Mouse (Mus musculus): ENCODE measurements around the gene Iqca. TPM values are rescaled to one million over a fixed set of nuclear protein-coding genes. Genes with fewer than 3 reads are reported as not detected.

Gene Iqca
- polyA plus RNA-seq, 1 experiment from 2014 or later = not detected

DNA sequence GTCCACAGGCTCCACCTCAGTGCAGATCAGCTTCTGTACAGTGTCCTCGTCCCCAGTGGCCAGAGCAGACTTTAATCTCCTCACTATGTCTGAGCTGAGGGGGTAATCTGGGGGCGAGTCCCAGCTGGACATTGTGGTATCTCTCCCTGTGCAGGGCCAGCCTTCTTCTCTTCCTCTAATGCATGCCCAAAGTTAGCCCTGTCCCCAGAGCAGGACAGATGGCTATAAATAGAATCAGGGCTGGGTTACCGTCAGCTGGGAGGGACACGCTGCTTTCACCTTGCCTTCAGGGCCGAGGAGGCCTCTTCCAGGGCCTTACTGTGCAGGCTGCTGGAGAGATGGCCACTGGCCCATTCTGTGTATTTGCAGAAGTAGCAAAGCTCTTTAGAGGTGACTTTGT lies 138.8 kb downstream of the Iqca start, which contains the start of gene Asb18:
Gene Asb18 (minus strand): TSS at position 221 of the 400 bp plus-strand sequence.
- no peak within 1 kb of the TSS for H3K4me2 ChIP-seq
- H3K4me3 ChIP-seq (ENCODE audit: low read depth, low read length) = no peak within 1 kb of the TSS
- H3K4me1 ChIP-seq (replicated peaks; ENCODE audit: control insufficient read depth, insufficient read depth, low read length) = no peaks in the 10 kb centered on the region
- H3K36me3 ChIP-seq (ENCODE audit: control insufficient read depth, insufficient read depth, low read length) = no peaks in the 10 kb centered on the region
- no peaks in the 10 kb centered on the region for H3K9me3 ChIP-seq (ENCODE audit: control insufficient read depth, low read length)
- WGBS = 74% methylated on average over 5 of the region's 5 CpGs
- no peak for ATAC-seq (replicated peaks; ENCODE audit: low FRiP score)
- H3K27ac ChIP-seq (ENCODE audit: low read depth, low read length) = no peak within 1 kb of the TSS
- H3K9ac ChIP-seq (ENCODE audit: low read depth, low read length) = no peak within 1 kb of the TSS
- no peak for DNase-seq (ENCODE audit: low spot score)
- H3K27me3 ChIP-seq (replicated peaks; ENCODE audit: control insufficient read depth, insufficient read depth, low read length) = no peaks in the 10 kb centered on the region

DNA sequence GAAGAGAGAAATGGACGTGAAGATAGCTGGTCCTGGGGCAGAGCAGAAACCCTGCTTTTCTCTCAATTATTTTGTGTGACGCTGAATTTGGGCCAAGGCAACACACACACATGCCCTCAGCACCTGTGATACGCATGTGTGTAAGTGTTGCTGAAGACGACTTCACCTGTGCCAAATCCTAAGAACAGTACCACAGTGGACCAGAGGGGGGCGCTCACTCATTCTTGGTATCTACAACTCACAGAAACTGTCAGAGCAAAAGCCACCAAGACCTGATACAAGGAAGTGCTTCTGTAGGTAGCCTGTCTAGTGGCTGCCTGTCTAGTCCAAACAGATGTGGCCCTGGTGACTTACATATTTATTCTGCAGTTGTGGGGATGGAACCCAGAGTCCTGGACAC lies 139.9 kb downstream of the Iqca start:
- no peak for DNase-seq (ENCODE audit: low spot score)
- no peak overlapping the region for H3K9ac ChIP-seq (ENCODE audit: low read depth, low read length)
- H3K4me3 ChIP-seq (ENCODE audit: low read depth, low read length) = no peak overlapping the region
- H3K9me3 ChIP-seq (ENCODE audit: control insufficient read depth, low read length) = no peaks in the 10 kb centered on the region
- H3K27me3 ChIP-seq (replicated peaks; ENCODE audit: control insufficient read depth, insufficient read depth, low read length) = no peaks in the 10 kb centered on the region
- H3K4me1 ChIP-seq (replicated peaks; ENCODE audit: control insufficient read depth, insufficient read depth, low read length) = no peaks in the 10 kb centered on the region
- no peak for ATAC-seq (replicated peaks; ENCODE audit: low FRiP score)
- no peaks in the 10 kb centered on the region for H3K36me3 ChIP-seq (ENCODE audit: control insufficient read depth, insufficient read depth, low read length)
- H3K27ac ChIP-seq (ENCODE audit: low read depth, low read length) = no peak overlapping the region
- WGBS = 72% methylated on average over 5 of the region's 5 CpGs
- no peak overlapping the region for H3K4me2 ChIP-seq

DNA sequence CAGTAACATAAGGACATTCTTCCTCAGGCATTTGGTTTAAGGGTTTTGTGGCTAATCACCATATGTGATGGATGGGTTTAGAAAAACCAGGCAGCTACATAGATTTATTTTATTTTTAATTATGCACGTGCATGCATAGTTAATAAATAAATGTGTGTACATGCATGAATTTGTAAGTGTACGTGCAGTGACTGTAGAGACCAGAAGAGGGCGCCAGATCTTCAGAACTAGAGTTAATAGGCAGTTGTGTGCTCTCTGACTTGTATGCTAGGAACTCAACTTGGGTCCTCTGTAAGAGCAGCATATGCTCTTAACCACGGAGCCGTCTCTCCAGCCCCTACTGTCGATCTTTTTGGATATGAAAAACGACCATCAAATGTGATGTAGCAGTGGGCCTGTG lies 140.4 kb downstream of the Iqca start:
- H3K4me1 ChIP-seq (replicated peaks; ENCODE audit: control insufficient read depth, insufficient read depth, low read length) = no peaks in the 10 kb centered on the region

DNA sequence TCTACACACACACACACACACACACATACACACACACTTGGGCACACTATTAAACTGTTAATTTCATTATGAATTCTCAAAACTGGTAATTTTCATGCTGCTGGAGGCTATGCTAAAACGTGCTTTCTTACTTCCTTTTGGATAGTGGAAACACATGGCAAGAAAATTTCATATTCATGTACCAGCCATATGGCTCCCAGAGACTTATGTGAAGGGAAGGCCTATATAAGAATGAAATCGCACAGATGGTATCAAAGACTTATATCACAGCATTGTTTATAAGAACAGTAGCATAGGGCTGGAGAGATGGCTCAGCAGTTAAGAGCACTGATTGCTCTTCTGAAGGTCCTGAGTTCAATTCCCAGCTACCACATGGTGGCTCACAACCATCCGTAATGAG lies 141.0 kb downstream of the Iqca start:
- Histone ChIP-seq H3K4me1 (replicated peaks; ENCODE audit: control insufficient read depth, insufficient read depth, low read length) (no peaks in the 10 kb centered on the region), H3K9me3 (ENCODE audit: control insufficient read depth, low read length) (no peaks in the 10 kb centered on the region), H3K36me3 (ENCODE audit: control insufficient read depth, insufficient read depth, low read length) (no peaks in the 10 kb centered on the region), H3K9ac (ENCODE audit: low read depth, low read length) (no peak overlapping the region), H3K4me3 (ENCODE audit: low read depth, low read length) (no peak overlapping the region), H3K4me2 (no peak overlapping the region), H3K27ac (ENCODE audit: low read depth, low read length) (no peak overlapping the region), H3K27me3 (replicated peaks; ENCODE audit: control insufficient read depth, insufficient read depth, low read length) (no peaks in the 10 kb centered on the region)
- ATAC-seq (replicated peaks; ENCODE audit: low FRiP score) (no peak), DNase-seq (ENCODE audit: low spot score) (no peak)
- 62% methylated on average over 3 of the region's 3 CpGs for WGBS

More for the DNA sequence above, 140.4 kb downstream of the Iqca start:
- H3K4me2 ChIP-seq = no peak overlapping the region
- DNase-seq (ENCODE audit: low spot score) (no peak), ATAC-seq (replicated peaks; ENCODE audit: low FRiP score) (no peak)
- H3K9ac ChIP-seq (ENCODE audit: low read depth, low read length) = no peak overlapping the region
- H3K27ac ChIP-seq (ENCODE audit: low read depth, low read length) = no peak overlapping the region
- H3K4me3 ChIP-seq (ENCODE audit: low read depth, low read length) = no peak overlapping the region
- no peaks in the 10 kb centered on the region for H3K36me3 ChIP-seq (ENCODE audit: control insufficient read depth, insufficient read depth, low read length)
- H3K9me3 ChIP-seq (ENCODE audit: control insufficient read depth, low read length) = no peaks in the 10 kb centered on the region
- 56% methylated on average over 7 of the region's 7 CpGs for WGBS
- no peaks in the 10 kb centered on the region for H3K27me3 ChIP-seq (replicated peaks; ENCODE audit: control insufficient read depth, insufficient read depth, low read length)

DNA sequence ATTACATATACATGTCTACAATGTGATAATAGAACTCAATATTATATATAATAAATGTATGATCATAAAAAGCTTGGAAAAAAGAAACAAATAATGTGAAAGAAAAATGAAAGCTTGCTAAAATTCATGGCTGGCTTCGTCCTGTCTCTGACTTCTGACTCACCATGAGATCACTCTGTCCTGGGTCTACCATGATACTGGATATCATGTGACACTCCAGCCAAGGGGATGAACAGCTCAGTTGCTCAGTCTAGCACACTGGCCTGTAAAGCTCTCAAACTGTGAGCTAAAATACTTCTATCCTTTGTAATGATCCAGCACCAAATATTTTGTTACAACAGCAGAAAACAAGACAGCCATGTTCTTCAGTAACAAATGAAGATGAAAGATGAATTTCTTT lies 143.1 kb downstream of the Iqca start:
- DNase-seq (ENCODE audit: low spot score) (no peak), ATAC-seq (replicated peaks; ENCODE audit: low FRiP score) (no peak)
- H3K9ac ChIP-seq (ENCODE audit: low read depth, low read length) = no peak overlapping the region
- H3K27me3 ChIP-seq (replicated peaks; ENCODE audit: control insufficient read depth, insufficient read depth, low read length) = no peaks in the 10 kb centered on the region
- WGBS = 74% methylated on average over 1 of the region's 1 CpGs
- no peak overlapping the region for H3K27ac ChIP-seq (ENCODE audit: low read depth, low read length)
- no peaks in the 10 kb centered on the region for H3K4me1 ChIP-seq (replicated peaks; ENCODE audit: control insufficient read depth, insufficient read depth, low read length)
- no peak overlapping the region for H3K4me3 ChIP-seq (ENCODE audit: low read depth, low read length)
- no peak overlapping the region for H3K4me2 ChIP-seq
- H3K9me3 ChIP-seq (ENCODE audit: control insufficient read depth, low read length) = no peaks in the 10 kb centered on the region
- H3K36me3 ChIP-seq (ENCODE audit: control insufficient read depth, insufficient read depth, low read length) = no peaks in the 10 kb centered on the region

DNA sequence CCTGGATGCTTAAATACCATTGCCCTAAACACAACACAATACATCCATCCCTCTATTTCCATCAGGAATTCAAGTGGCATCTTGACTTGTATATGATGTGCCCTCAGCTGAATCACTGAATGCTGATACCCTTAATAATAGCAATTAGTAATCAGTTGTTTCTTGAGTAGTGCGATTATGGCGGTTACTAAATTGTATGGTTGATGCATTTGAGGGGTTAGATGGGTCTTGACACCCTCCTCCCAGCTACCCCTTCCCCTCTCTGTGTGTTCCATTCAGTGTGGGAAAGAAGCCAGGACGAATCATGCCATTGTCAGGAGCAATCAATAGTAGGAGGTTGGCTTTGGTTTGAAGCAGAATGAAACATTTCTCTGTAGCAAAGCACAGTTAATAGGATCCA lies 144.0 kb downstream of the Iqca start:
- H3K27me3 ChIP-seq (replicated peaks; ENCODE audit: control insufficient read depth, insufficient read depth, low read length) = no peaks in the 10 kb centered on the region
- H3K4me3 ChIP-seq (ENCODE audit: low read depth, low read length) = no peak overlapping the region
- no peaks in the 10 kb centered on the region for H3K4me1 ChIP-seq (replicated peaks; ENCODE audit: control insufficient read depth, insufficient read depth, low read length)
- H3K4me2 ChIP-seq = no peak overlapping the region
- H3K9me3 ChIP-seq (ENCODE audit: control insufficient read depth, low read length) = no peaks in the 10 kb centered on the region
- no peaks in the 10 kb centered on the region for H3K36me3 ChIP-seq (ENCODE audit: control insufficient read depth, insufficient read depth, low read length)
- DNase-seq (ENCODE audit: low spot score) = no peak
- no peak overlapping the region for H3K27ac ChIP-seq (ENCODE audit: low read depth, low read length)
- H3K9ac ChIP-seq (ENCODE audit: low read depth, low read length) = no peak overlapping the region
- no peak for ATAC-seq (replicated peaks; ENCODE audit: low FRiP score)
- WGBS = 91% methylated on average over 3 of the region's 3 CpGs

DNA sequence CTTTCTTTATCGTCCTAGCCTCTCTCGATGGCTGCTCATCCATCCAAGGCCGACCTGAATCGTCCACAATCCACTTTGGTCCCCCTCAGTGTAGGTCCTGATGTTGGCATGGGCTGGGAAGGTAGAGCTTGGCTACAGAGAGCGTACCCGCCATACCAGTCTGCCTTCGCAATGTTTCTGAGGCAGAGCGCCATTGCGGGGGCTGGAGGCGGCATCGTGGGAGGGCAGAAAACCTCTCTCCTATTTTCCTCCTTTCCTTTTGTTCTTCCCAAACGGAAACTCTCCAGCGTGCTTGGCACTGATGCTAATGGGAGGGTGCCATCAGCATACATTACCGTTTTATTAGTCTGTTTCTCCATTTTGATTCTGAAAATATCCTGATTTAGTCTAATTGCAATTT lies 146.5 kb downstream of the Iqca start:
- 73% methylated on average over 14 of the region's 14 CpGs for WGBS

DNA sequence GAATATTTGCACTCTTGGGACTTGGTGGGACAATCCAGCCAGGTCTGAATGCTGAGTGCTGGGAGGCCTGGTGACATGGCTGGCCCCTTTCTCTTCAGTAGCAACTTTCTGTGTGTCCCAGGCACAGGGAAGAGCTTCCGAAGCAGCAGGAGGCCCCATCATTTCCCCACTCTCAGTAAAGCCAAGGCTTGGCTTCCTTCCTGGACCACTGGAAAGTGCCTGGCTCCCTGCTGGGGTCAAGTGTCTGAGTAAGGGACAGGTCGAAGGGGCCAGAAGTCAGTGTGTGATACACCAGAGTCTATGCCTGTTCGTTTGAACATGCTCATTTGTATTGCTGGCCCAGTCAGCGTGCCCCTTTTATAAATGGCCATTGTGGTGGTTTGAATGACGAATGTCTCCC lies 152.2 kb downstream of the Iqca start:
- Histone ChIP-seq H3K27ac (ENCODE audit: low read depth, low read length) (no peak overlapping the region), H3K4me3 (ENCODE audit: low read depth, low read length) (no peak overlapping the region), H3K27me3 (replicated peaks; ENCODE audit: control insufficient read depth, insufficient read depth, low read length) (0 out of 2 replicates have a peak, but pooled peaks cover 2% of the 10 kb centered on the region), H3K36me3 (ENCODE audit: control insufficient read depth, insufficient read depth, low read length) (no peaks in the 10 kb centered on the region), H3K4me2 (no peak overlapping the region), H3K4me1 (replicated peaks; ENCODE audit: control insufficient read depth, insufficient read depth, low read length) (no peaks in the 10 kb centered on the region), H3K9me3 (ENCODE audit: control insufficient read depth, low read length) (no peaks in the 10 kb centered on the region), H3K9ac (ENCODE audit: low read depth, low read length) (no peak overlapping the region)
- DNase-seq (ENCODE audit: low spot score) (no peak), ATAC-seq (replicated peaks; ENCODE audit: low FRiP score) (no peak)
- 46% methylated on average over 5 of the region's 5 CpGs for WGBS

More for the DNA sequence above, 146.5 kb downstream of the Iqca start:
- H3K4me3 ChIP-seq (ENCODE audit: low read depth, low read length) = no peak overlapping the region
- no peak overlapping the region for H3K27ac ChIP-seq (ENCODE audit: low read depth, low read length)
- no peak for ATAC-seq (replicated peaks; ENCODE audit: low FRiP score)
- no peak for DNase-seq (ENCODE audit: low spot score)
- no peak overlapping the region for H3K9ac ChIP-seq (ENCODE audit: low read depth, low read length)
- no peaks in the 10 kb centered on the region for H3K4me1 ChIP-seq (replicated peaks; ENCODE audit: control insufficient read depth, insufficient read depth, low read length)
- no peaks in the 10 kb centered on the region for H3K36me3 ChIP-seq (ENCODE audit: control insufficient read depth, insufficient read depth, low read length)
- H3K9me3 ChIP-seq (ENCODE audit: control insufficient read depth, low read length) = no peaks in the 10 kb centered on the region
- no peak overlapping the region for H3K4me2 ChIP-seq
- no peaks in the 10 kb centered on the region for H3K27me3 ChIP-seq (replicated peaks; ENCODE audit: control insufficient read depth, insufficient read depth, low read length)

DNA sequence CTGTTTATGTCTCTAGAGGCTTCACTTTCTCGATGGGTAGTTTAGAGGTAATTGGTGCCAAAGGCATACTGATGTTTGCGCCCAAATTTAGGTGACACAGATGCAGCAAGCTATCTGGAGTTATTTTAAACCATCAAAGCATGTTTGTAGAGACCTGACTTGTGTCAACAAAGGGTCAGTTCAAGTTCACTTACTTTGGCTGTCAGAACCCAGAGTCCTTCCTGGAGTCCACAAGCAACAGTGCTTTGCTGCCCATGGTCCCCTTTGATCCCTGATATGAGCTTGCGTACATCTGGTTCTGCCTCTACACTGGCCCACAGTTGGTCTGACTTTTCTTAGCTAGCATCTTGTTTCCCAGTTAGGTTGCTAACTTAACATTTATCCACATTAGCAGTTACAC lies 153.3 kb downstream of the Iqca start:
- 82% methylated on average over 3 of the region's 3 CpGs for WGBS
- Histone ChIP-seq H3K36me3 (ENCODE audit: control insufficient read depth, insufficient read depth, low read length) (no peaks in the 10 kb centered on the region), H3K4me3 (ENCODE audit: low read depth, low read length) (no peak overlapping the region), H3K9ac (ENCODE audit: low read depth, low read length) (no peak overlapping the region), H3K4me1 (replicated peaks; ENCODE audit: control insufficient read depth, insufficient read depth, low read length) (no peaks in the 10 kb centered on the region), H3K9me3 (ENCODE audit: control insufficient read depth, low read length) (no peaks in the 10 kb centered on the region), H3K27me3 (replicated peaks; ENCODE audit: control insufficient read depth, insufficient read depth, low read length) (peaks cover 5% of the 10 kb centered on the region; the same call in 1 of the 2 replicates), H3K27ac (ENCODE audit: low read depth, low read length) (no peak overlapping the region), H3K4me2 (no peak overlapping the region)
- ATAC-seq (replicated peaks; ENCODE audit: low FRiP score) (no peak), DNase-seq (ENCODE audit: low spot score) (no peak)

Measured in liver, embryonic 11.5 days (tissue).